8 mouse cellular contexts compared by ENCODE assay signal in the genomic region with DNA sequence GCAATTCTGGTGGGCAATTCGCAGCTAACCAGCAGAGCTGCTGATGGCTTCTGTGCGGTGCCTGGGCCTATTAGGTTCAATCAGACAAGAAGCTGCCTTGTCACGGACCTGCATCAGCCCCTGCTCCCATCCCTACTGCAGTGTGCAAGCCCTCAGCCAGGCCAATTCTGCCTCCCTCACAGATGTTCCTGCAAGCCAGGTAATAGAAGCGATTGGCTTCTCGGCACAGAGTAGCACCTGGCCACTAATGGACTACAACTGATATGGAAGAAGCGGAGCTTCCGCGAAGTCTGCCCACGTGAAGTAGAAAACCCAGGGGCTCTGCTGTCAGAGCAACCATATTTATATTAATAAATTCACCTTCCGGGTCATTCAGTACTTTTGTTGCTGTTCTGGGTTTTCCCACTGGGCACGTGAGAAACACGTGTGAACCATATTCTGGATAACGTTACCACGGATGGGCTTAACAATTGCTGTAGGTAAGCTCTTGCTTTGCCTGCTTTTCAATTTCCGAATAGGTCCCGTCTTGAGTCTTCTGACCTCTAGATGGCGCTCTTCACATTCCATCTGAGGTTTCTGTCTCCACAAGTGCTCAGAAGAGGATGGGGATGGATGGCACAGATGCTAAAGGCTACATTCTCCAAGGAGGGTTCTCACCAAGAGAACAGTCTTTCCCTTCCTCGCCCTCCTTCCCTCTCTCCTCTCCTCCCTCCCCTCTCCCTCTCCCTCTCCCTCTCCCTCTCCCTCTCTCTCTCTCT. TPM values are rescaled to one million over a fixed set of nuclear protein-coding genes. Genes with fewer than 3 reads are reported as not detected.
DNase-seq lines count a peak whose midpoint lies in the region; ATAC-seq lines count a peak whose summit lies in the region.

No protein-coding gene starts in this region.

- ATAC-seq in frontal cortex, adult (ENCODE audit: low TSS enrichment): peak; percentile 86
- ATAC-seq in inflammation-experienced regulatory T-cells, adult 6 months: peak; percentile 61

- peak; percentile 53 for DNase-seq in urinary bladder, postnatal 14 days (ENCODE audit: low spot score)
- DNase-seq in urinary bladder, postnatal 10 days (ENCODE audit: low spot score): no peak
- DNase-seq in cerebellum, adult 11-12 months: peak; percentile 14
- DNase-seq in left cerebral cortex, postnatal 14 days (ENCODE audit: low spot score in 2 of 2): peak; percentile 86 to 89
- peak; percentile 83 for DNase-seq in naive thymus-derived CD4-positive, alpha-beta T cell, adult 2 months (ENCODE audit: low read depth)
- DNase-seq in thymus, postnatal 14 days: peak; percentile 70

- intact Hi-C loops in left cerebral cortex, postnatal 14 days (cut with DNase I): loop anchor here (5.0 to 10.0 kb wide), 4 partner anchors 41 to 603 kb away; a partner anchor contains a TSS

RNA-seq across cellular contexts. Expression of a gene that starts 19.3 kb away (rescaled TPM):
- polyA plus RNA-seq in inflammation-experienced regulatory T-cells, adult 6 months (2017; shearing (Covaris generic)): 10 to 100 TPM; 11.7 to 14.8 (median 12.9) TPM
- total RNA-seq in left cerebral cortex, postnatal 14 days (2021): 1 to 10 TPM; 2.0 to 2.3 TPM
